Mouse (Mus musculus) CH12F3 (cell line): Measurements from ENCODE around the gene Ift27.

Source experiments
- in situ Hi-C: fragments of 300-500 bp; cut with MboI; formaldehyde crosslinking; loops from 2 replicates; pipeline ENCODE4 v1.14.3; 2020; ENCODE audit warnings: low sequenced_read_pairs

The Ift27 gene

GRCm38 (mm10) chr15:78116936-78117335 lies 57.0 kb downstream of the Ift27 start:
- in situ Hi-C loops = no loop called here

GRCm38 (mm10) chr15:78116244-78116643 lies 57.7 kb downstream of the Ift27 start:
- in situ Hi-C loops = no loop called here
